Mouse (Mus musculus) liver, postnatal 0 days (tissue): ENCODE measurements around the gene Tmem243. TPM values are rescaled to one million over a fixed set of nuclear protein-coding genes. Genes with fewer than 3 reads are reported as not detected.

Experiments used
- ATAC-seq: fragments of 200-750 bp; cut with Nextera tagmentation; 2 replicates; pipeline ENCODE4 v1.8.0; 2017; ENCODE audit warnings: mild to moderate bottlenecking, moderate library complexity
- DNase-seq: peaks from one replicate; pipeline ENCODE4 v3.0.0-alpha.2; 2016
- H3K27ac ChIP-seq: fragments of 300-500 bp; sonication (generic); 2 replicates; pipeline ENCODE4 v1.5.1; 2014; ENCODE audit warnings: antibody characterized with exemption, moderate library complexity, mild to moderate bottlenecking, low read depth
- H3K27me3 ChIP-seq: fragments of 300-500 bp; sonication (generic); 2 replicates; pipeline ENCODE4 v1.6.1; 2014; ENCODE audit warnings: low read length, control low read depth, mixed read lengths; ENCODE audit not compliant: insufficient read depth
- H3K36me3 ChIP-seq: fragments of 300-500 bp; sonication (generic); replicated peaks from 2 replicates; pipeline ENCODE4 v1.6.1; 2014; ENCODE audit warnings: mild to moderate bottlenecking, control low read depth, low read length, moderate library complexity, mixed read lengths; ENCODE audit not compliant: insufficient read depth
- H3K4me1 ChIP-seq: fragments of 300-500 bp; sonication (generic); 2 replicates; pipeline ENCODE4 v1.6.1; 2014; ENCODE audit warnings: antibody characterized with exemption, mild to moderate bottlenecking, control low read depth; ENCODE audit not compliant: insufficient read depth
- H3K4me2 ChIP-seq: fragments of 300-500 bp; sonication (generic); 2 replicates; pipeline ENCODE4 v1.6.1; 2014; ENCODE audit warnings: low read depth, mild to moderate bottlenecking, low read length, moderate library complexity, mixed read lengths
- H3K4me3 ChIP-seq: fragments of 300-500 bp; sonication (generic); 2 replicates; pipeline ENCODE4 v1.5.1; 2014; ENCODE audit warnings: low read depth, low read length
- H3K9ac ChIP-seq: fragments of 300-500 bp; sonication (generic); replicated peaks from 2 replicates; pipeline ENCODE4 v1.6.1; 2014; ENCODE audit warnings: mild to moderate bottlenecking, moderate library complexity
- H3K9me3 ChIP-seq: fragments of 300-500 bp; sonication (generic); 2 replicates; pipeline ENCODE4 v1.6.1; 2016; ENCODE audit warnings: mild to moderate bottlenecking, control low read depth, low read length, mixed read lengths
- CTCF ChIP-seq: sonication (generic); IDR thresholded peaks from 2 replicates; pipeline ENCODE4 v1.5.1; 2016; ENCODE audit warnings: antibody characterized with exemption, low read depth
- EP300 ChIP-seq: IDR thresholded peaks from 2 replicates; pipeline ENCODE4 v1.6.1; 2016; ENCODE audit warnings: antibody characterized with exemption, low read depth, mild to moderate bottlenecking
- WGBS: fragments of 180-500 bp; shearing (Covaris S2); extraction: QIAGEN DNeasy Blood & Tissue Kit; methylation state at CpG from one replicate; pipeline ENCODE4 v1.1.7; 2014; ENCODE audit not compliant: insufficient replicate concordance; 5-methylcytosine and 5-hydroxymethylcytosine counted together
- polyA plus RNA-seq: library from polyadenylated mRNA; unstranded; fragments of >200 nt; fragmentation: Nextera tagmentation; extraction: Ambion mirVana; gene quantifications from 2 replicates; pipeline ENCODE4 v1.2.1, GENCODE M21; 2015

The Tmem243 gene
- polyA plus RNA-seq, 1 experiment from 2014 or later, result 50.9 TPM

GRCm38 (mm10) chr5:9064217-9064616 lies 36.3 kb upstream of the Tmem243 start:
- no peak overlapping the region for H3K27ac ChIP-seq
- H3K4me1 ChIP-seq, result no peaks in the 10 kb centered on the region
- no peaks in the 10 kb centered on the region for H3K36me3 ChIP-seq
- DNase-seq (no peak), ATAC-seq (no peak)
- H3K4me2 ChIP-seq, result no peak overlapping the region
- no peak overlapping the region for H3K9ac ChIP-seq
- no peak overlapping the region for H3K4me3 ChIP-seq
- H3K9me3 ChIP-seq, result no peaks in the 10 kb centered on the region
- H3K27me3 ChIP-seq, result no peaks in the 10 kb centered on the region
- 59% methylated on average over 1 of the region's 1 CpGs for WGBS
- TF ChIP-seq EP300 (no peak), CTCF (no peak)

GRCm38 (mm10) chr5:9068886-9069285 lies 31.6 kb upstream of the Tmem243 start:
- TF ChIP-seq CTCF, result no peak
- TF ChIP-seq EP300, result no peak
- Histone ChIP-seq H3K9me3 (no peaks in the 10 kb centered on the region), H3K27me3 (no peaks in the 10 kb centered on the region), H3K36me3 (no peaks in the 10 kb centered on the region), H3K9ac (no peak overlapping the region), H3K4me2 (no peak overlapping the region), H3K4me1 (no peaks in the 10 kb centered on the region), H3K4me3 (no peak overlapping the region), H3K27ac (no peak overlapping the region)
- ATAC-seq (peak; percentile 45; the same call in 1 of the 2 replicates), DNase-seq (no peak)
- 41% methylated on average over 2 of the region's 2 CpGs for WGBS

GRCm38 (mm10) chr5:9069599-9070209 lies 30.8 kb upstream of the Tmem243 start:
- Histone ChIP-seq H3K27ac (no peak overlapping the region), H3K36me3 (no peaks in the 10 kb centered on the region), H3K9ac (no peak overlapping the region), H3K4me2 (no peak overlapping the region), H3K9me3 (no peaks in the 10 kb centered on the region), H3K4me1 (no peaks in the 10 kb centered on the region), H3K27me3 (no peaks in the 10 kb centered on the region), H3K4me3 (no peak overlapping the region)
- WGBS, result 62% methylated on average over 6 of the region's 6 CpGs
- ATAC-seq (no peak), DNase-seq (no peak)
- no peak for TF ChIP-seq CTCF
- no peak for TF ChIP-seq EP300

GRCm38 (mm10) chr5:9071360-9071759 lies 29.1 kb upstream of the Tmem243 start:
- H3K27me3 ChIP-seq, result no peaks in the 10 kb centered on the region
- no peaks in the 10 kb centered on the region for H3K4me1 ChIP-seq
- H3K9me3 ChIP-seq, result no peaks in the 10 kb centered on the region
- no peaks in the 10 kb centered on the region for H3K36me3 ChIP-seq
- no peak overlapping the region for H3K9ac ChIP-seq
- whole genome bisulfite sequencing, result 86% methylated on average over 3 of the region's 3 CpGs
- TF ChIP-seq EP300 (no peak), CTCF (no peak)
- no peak for ATAC-seq
- H3K4me3 ChIP-seq, result no peak overlapping the region
- DNase-seq, result no peak
- no peak overlapping the region for H3K27ac ChIP-seq
- H3K4me2 ChIP-seq, result no peak overlapping the region

GRCm38 (mm10) chr5:9073177-9073854 lies 27.2 kb upstream of the Tmem243 start:
- no peak overlapping the region for H3K4me3 ChIP-seq
- TF ChIP-seq CTCF (peak; percentile 67), EP300 (no peak)
- no peak for DNase-seq
- no peak overlapping the region for H3K4me2 ChIP-seq
- H3K36me3 ChIP-seq, result no peaks in the 10 kb centered on the region
- H3K4me1 ChIP-seq, result no peaks in the 10 kb centered on the region
- H3K27ac ChIP-seq, result no peak overlapping the region
- no peaks in the 10 kb centered on the region for H3K9me3 ChIP-seq
- ATAC-seq, result peak; percentile 31; the same call in 1 of the 2 replicates
- WGBS, result 56% methylated on average over 5 of the region's 5 CpGs
- H3K27me3 ChIP-seq, result no peaks in the 10 kb centered on the region
- H3K9ac ChIP-seq, result no peak overlapping the region

- no peaks in the 10 kb centered on the region for H3K27me3 ChIP-seq
- H3K9me3 ChIP-seq, result no peaks in the 10 kb centered on the region
- TF ChIP-seq EP300 (no peak), CTCF (no peak)
- H3K36me3 ChIP-seq, result no peaks in the 10 kb centered on the region
- no peaks in the 10 kb centered on the region for H3K4me1 ChIP-seq
- H3K27ac ChIP-seq, result peak overlapping the region; percentile 48
- DNase-seq, result no peak
- H3K4me3 ChIP-seq, result no peak overlapping the region
- no peak overlapping the region for H3K9ac ChIP-seq
- no peak for ATAC-seq
- H3K4me2 ChIP-seq, result no peak overlapping the region
These were observed 20.5 kb upstream of the Tmem243 start for GRCm38 (mm10) chr5:9079773-9080501.
